Mouse (Mus musculus) kidney, postnatal 4 days (tissue): ENCODE data around the gene Pask.
"Not testable (repeated sequence)": the region's sequence is repeated elsewhere in the genome, so short reads cannot be mapped to it uniquely, and the experiment has no call there.

Source experiments
- DNase-seq, 2 experiments: peaks; one replicate each; pipeline ENCODE4 v3.0.0; 2021; ENCODE audit warnings: mixed read lengths in 2 of 2

Gene Pask

GRCm38 (mm10) chr1:93342648-93343503 lies at the start of gene Pask, which contains the start of gene Ppp1r7:
Pask (minus strand) TSS chr1:93343482.
Ppp1r7 (plus strand) TSS chr1:93342854.
- DNase-seq, result peak; percentile 96 to 97

DNA sequence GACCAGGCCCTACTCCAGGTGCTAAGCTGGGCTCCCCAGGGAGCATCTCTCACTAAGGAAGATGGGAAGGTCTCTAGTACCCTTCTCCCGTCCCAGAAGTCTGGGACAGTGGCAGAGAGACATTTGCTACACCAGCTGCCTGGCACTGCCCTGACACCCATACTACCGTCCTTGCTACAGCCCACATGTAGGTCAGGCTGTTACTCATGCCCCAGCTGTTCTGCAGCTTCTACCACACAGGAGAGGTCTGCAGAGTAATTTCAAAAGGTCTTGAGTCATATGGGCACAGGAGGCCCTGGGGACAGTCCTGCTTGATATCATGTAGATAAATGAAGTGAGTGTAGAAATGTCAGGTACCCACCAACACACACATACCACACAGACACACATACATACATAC lies 45.6 kb upstream of the Pask start:
- no peak for DNase-seq

GRCm38 (mm10) chr1:93387198-93387597 lies 43.9 kb upstream of the Pask start:
- no peak for DNase-seq

DNA sequence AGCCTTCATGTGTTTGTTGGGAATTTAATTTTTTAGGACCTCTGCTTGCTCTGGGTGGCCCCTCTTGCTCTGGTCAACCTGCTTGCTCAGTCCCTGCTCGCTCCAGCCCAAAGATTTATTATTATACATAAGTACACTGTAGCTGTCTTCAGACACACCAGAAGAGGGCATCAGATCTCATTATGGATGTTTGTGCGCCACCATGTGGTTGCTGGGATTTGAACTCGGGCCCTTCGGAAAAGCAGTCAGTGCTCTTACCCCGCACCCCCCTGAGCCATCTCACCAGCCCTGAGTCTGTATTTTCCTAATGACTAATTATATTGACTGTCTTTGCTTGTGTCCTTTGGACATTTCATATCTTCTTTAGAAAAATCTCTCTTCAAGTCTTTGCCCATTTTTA lies 35.8 kb upstream of the Pask start:
- DNase-seq, result no peak

- no peak for DNase-seq
These were observed 34.0 kb upstream of the Pask start for GRCm38 (mm10) chr1:93377307-93377706.

DNA sequence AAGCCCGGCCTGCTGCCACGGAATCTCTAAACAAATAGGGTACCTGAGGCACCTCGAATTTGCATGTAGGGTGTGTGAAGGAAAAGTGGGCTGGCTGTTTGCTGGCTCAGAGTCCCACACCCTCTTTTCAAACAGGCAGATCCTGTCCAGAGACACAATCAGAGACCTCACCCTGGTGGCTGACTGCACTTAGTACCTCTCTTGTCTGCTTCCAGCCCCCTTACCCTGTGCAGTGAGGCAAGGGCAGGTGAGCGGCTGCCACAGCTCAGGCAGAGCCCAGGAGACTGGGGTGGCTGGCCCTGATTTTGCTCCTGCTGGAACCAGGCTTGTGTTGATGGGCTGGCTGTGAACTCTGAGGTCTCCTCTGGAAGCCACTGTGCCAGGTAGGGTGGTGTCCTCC lies 30.4 kb upstream of the Pask start, which contains the start of gene Ano7:
Gene Ano7, plus strand, starts transcription at position 266 of the 400 bp plus-strand sequence.
- DNase-seq, result no peak

- no peak for DNase-seq
These were observed 22.4 kb upstream of the Pask start for GRCm38 (mm10) chr1:93365641-93366040.

DNA sequence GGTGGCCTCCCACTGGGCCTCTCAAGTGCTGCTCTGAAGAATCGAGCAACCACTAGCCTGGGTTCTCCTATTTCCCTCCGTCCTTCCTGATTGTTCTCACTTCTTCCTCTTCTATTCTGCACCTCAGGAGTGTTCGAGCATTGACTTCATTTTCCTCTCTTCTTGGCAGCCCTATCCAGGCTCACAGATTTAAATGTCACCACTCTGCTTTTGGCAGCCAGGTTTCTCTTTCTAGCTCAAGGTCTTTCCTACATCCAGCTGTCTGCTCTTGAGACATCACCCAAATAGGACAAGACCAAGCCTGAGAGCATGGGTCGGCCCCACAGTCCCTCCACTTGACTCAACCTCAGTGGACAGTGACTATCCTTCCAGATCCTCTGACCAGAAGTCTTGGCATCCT lies 19.4 kb upstream of the Pask start:
- no peak for DNase-seq

- DNase-seq, result no peak
These were observed 9.4 kb upstream of the Pask start for GRCm38 (mm10) chr1:93352724-93353123.

GRCm38 (mm10) chr1:93349701-93350100 lies 6.4 kb upstream of the Pask start:
- no peak for DNase-seq

DNA sequence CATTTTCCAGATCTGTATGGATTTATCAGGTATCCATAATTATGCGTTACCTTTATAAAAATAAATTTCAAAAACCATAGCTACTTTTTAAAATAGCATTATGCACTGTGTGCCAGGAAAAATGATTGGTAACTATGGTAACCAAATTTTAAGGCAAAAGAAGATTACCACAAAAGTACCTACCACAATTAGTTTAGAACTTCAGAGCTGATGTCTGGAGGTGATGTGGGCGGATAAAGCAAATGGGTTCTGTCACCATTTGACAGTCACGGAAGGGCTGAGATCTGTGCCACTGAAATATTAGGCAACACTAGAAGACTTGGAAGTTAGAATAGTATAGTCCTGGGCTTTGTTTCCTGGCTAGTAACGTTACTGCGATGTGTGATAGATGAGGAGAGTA lies 3.9 kb upstream of the Pask start:
- DNase-seq, result no peak

GRCm38 (mm10) chr1:93343504-93344047 lies 294 bp upstream of the Pask start:
- DNase-seq, result peak; percentile 95 to 97

DNA sequence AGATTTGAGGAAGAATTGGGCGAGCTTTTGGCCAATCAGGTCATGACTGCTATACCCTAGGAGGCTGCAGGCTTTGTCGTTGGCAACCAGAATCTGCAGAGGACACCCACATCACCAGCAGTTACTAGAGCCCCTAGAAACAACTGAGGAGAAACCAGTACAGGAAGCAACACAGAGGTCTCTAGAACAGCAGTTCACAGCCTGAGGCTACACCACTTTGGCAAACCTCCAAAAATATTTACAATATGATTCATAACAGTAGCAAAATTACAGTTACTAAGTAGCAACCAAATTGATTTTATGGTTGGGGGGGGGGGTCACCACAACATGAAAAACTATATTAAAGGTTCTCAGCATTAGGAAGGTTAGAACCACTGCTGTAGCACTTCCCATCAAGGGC lies 8.7 kb downstream of the Pask start:
- DNase-seq, result no peak

DNA sequence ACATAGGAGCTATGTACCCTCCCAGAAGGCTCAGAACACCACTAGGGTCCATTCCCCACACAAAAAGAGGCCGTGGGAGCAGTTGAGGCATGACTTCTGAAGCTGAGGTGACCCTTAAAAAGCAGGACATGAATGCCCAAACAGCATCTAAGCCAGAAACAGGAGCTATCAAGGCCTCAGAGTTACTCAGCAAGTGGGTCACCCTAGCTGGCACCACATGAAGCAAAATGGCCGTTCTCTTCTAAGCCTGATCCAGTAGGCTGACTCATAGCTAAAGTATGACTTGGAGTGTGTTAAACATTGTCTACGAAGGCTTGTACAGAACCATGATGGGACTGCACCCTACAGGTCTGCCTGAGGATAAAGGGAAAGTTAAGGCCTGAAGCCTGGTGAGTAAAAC lies 16.8 kb downstream of the Pask start:
- no peak for DNase-seq

DNA sequence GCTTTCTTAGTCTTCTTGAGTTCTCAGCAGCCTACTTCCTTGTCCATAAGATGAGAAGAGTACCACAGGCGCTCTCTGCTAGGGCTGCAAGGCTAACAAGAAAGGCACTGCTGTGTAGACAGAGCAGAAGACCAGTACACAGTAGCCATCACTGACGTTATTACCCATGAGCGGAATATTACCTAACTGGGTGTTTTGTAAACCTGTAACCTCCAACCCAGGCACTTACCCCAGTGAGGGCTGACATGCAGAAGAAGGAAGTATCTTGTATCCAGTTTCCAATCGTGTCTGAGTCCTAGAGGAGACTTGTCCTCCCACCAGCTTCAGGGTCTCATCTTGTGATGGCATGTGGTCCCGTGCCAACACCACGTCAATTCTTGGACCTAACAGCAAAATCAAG lies 19.3 kb downstream of the Pask start:
- no peak for DNase-seq

DNA sequence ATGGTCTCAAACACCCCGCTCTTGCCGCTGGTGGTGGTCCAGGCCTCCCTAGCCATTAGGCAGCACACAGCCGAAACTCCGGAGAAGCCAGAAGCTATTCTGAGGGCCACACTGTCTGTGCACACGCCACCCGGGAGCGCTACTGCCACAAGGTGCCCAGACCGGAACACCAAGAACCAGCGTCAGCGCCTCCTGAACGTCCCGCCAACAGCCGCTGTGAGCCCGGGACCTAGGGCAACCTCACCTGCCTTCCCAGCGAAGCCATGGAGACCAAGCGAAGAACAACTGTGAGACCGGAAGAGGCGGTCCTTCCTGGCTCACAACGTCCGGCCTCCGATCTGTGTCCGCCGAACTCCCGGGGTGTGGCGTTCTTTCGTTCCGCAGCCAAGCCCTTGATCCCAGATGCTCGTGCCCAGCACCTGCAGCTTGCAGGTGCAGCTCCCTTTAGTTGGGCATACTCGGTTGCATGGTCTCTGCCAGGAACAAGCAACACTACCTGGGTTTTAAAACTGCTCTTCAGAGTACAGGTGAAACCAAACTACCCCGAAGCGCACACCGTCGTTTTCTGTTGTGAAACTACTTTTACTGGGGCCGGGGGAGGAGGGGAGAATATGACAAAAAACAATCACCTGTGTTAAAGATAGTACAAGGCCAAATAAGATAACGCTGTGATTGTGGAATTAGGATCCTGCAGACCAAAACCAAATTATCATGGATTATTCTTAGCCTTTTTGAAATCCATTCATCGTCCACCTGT lies 37.5 kb downstream of the Pask start, which contains the start of gene Mterf4:
Gene Mterf4, minus strand, starts transcription at position 335 of the 757 bp plus-strand sequence.
- DNase-seq, result peak; percentile 88 to 90

DNA sequence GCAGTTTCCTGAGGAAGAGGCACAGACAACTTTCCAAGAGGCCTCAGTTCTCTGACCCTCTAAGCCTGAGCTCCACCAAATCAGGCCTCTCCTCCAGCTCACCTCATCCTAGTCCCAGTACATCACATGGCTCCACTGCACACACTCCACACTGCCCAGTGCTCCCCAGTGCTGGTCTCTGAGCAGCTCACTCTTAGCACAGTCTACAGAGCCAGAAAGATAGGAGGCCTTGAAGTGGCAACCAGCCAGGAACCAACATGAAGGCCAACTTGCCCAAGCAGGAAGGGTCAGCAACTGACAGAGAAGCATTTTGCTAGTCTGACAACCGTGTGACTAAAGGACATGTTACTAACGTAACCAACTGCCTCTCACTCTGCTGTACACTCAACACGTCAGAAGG lies 42.7 kb downstream of the Pask start:
- no peak for DNase-seq

- no peak for DNase-seq
These were observed 43.5 kb downstream of the Pask start for GRCm38 (mm10) chr1:93299791-93300190.

GRCm38 (mm10) chr1:93294491-93294890 lies 48.8 kb downstream of the Pask start:
- not testable (repeated sequence) for DNase-seq

GRCm38 (mm10) chr1:93292006-93292405 lies 51.3 kb downstream of the Pask start:
- no peak for DNase-seq

- DNase-seq, result no peak
These were observed 51.7 kb downstream of the Pask start for GRCm38 (mm10) chr1:93291591-93291990.

DNA sequence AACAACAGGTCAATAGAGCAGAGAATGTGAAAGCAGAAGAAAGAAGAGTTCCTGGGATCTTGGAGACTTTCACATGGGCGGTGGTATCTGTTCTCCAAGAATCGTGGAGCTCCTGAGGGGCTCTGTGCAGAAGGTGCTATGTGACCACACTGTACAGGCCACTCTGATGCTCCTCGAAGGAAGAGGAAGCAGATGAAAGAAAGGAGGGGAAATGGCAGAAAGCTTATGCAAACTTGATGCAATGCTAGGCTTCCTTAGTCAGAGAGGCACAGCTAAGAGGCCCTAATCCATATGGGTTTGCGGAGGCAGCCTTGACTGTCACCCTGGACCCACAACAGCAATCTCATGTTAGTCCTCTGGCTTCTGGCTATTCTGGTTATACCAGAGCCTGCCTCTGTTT lies 52.3 kb downstream of the Pask start:
- DNase-seq, result no peak

DNA sequence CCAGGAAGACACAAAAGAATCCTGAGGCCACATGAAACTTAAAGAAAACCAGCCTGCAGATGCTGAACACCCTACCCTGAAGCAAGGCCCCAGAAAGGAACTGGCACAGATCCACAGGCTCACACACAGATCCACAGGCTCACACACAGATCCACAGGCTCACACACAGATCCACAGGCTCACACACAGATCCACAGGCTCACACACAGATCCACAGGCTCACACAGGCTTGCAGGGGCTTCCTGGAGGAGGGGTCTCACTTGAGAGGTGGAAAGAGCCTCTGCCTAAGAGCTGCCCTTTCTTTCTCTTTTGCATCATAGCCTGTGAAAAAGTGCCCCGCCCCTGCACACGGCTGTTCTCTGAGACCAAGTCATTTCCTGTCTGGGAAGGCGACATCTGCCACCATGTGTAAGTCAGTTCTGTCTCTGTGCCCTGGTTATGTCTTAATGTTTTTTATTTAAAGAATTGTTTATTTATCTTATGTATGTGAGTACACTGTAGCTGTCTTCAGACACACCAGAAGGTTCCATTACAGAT lies 53.5 kb downstream of the Pask start:
- DNase-seq, result no peak
